Mouse (Mus musculus): ENCODE data around the gene Fmr1nb.

DNA sequence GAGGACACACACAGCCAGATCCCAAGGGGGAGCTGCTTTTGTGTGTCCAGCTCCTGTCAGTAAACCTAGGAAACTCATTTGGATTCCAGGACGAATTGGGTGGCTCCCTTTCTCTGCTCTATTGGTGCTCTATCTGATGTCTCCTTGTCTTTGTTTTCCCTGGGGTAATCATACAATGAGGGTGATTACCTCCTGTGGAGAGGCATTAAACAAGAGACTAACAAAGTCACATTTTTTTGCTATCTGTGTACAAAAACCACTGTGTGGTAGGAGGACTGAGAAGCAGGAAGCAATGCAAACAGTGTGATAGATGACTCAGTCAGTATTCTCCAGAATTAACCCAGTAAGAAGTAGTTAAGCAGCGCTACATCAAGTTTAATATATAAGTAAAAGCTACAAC, 21.6 kb upstream of the Fmr1nb start:
- TF ChIP-seq CTCF (IDR thresholded peaks at IDR 0.05; ENCODE audit: low read depth, low read length), result no peak
- TF ChIP-seq EP300 (IDR thresholded peaks at IDR 0.05; ENCODE audit: insufficient read depth, low read depth, low read length), result no peak
- no peak for TF ChIP-seq POLR2A (IDR thresholded peaks at IDR 0.05; ENCODE audit: insufficient read depth, low read length)
